Comparison of ENCODE assay signal across 8 mouse cellular contexts in genomic region chr11:120350711-120351110, GRCm38 (mm10). TPM values are rescaled to one million over a fixed set of nuclear protein-coding genes. Genes with fewer than 3 reads are reported as not detected.
A peak's percentile ranks its signal among the peaks of the same experiment; 100 is the strongest.
DNase-seq lines count a peak whose midpoint lies in the region; ATAC-seq lines count a peak whose summit lies in the region.

No protein-coding gene starts in this region.

- H3K4me3 ChIP-seq in neural tube, embryonic 11.5 days (ENCODE audit: low read depth, low read length) = peak overlapping the region; percentile 100
- peak overlapping the region; percentile 99 for H3K4me3 ChIP-seq in brown adipose tissue, adult 24 weeks (ENCODE audit: insufficient read depth, low read depth, low read length)
- peak overlapping the region; percentile 93 for H3K4me3 ChIP-seq in stomach, embryonic 14.5 days (ENCODE audit: low read depth, low read length)

- H3K36me3 ChIP-seq in neural tube, embryonic 11.5 days (ENCODE audit: control insufficient read depth, insufficient read depth, low read length) = 0 out of 2 replicates have a peak, but pooled peaks cover 2% of the 10 kb centered on the region
- peaks cover 9% of the 10 kb centered on the region; the same call in 1 of the 2 replicates for H3K36me3 ChIP-seq in stomach, embryonic 14.5 days (ENCODE audit: control insufficient read depth, insufficient read depth, low read length)

- peak overlapping the region; percentile 99 for H3K27ac ChIP-seq in neural tube, embryonic 11.5 days (ENCODE audit: low read depth, low read length)
- peak overlapping the region; percentile 100 for H3K27ac ChIP-seq in brown adipose tissue, adult 24 weeks (replicated peaks; ENCODE audit: low read depth, low read length)
- H3K27ac ChIP-seq in stomach, embryonic 14.5 days (ENCODE audit: low read length) = peak overlapping the region; percentile 100

- H3K4me2 ChIP-seq in neural tube, embryonic 11.5 days (ENCODE audit: low read depth) = peak overlapping the region; percentile 96
- peak overlapping the region; percentile 92 for H3K4me2 ChIP-seq in stomach, embryonic 14.5 days (replicated peaks; ENCODE audit: low read depth, low read length)

- DNase-seq in neural tube, embryonic 11.5 days (ENCODE audit: low spot score) = peak; percentile 40
- no peak for DNase-seq in neural tube, embryonic 10.5 days (ENCODE audit: extremely low spot score, low spot score)
- peak; percentile 35 for DNase-seq in gastrocnemius, postnatal 10 days
- peak; percentile 60 for DNase-seq in kidney, adult 18-20 months
- peak; percentile 83 to 86 for DNase-seq in lung, adult 18-20 months
- DNase-seq in natural killer cell, adult 2 months (ENCODE audit: low spot score in 2 of 2) = no peak

- no peaks in the 10 kb centered on the region for H3K27me3 ChIP-seq in neural tube, embryonic 11.5 days (ENCODE audit: control insufficient read depth, insufficient read depth, low read length)
- no peaks in the 10 kb centered on the region for H3K27me3 ChIP-seq in stomach, embryonic 14.5 days (ENCODE audit: control insufficient read depth, insufficient read depth, low read length)

- H3K9ac ChIP-seq in neural tube, embryonic 11.5 days (ENCODE audit: low read length) = peak overlapping the region; percentile 100
- H3K9ac ChIP-seq in stomach, embryonic 14.5 days (replicated peaks; ENCODE audit: low read depth, low read length) = peak overlapping the region; percentile 100

- 23% methylated on average over 11 of the region's 11 CpGs for WGBS in neural tube, embryonic 11.5 days
- 10% methylated on average over 11 of the region's 11 CpGs for WGBS in stomach, embryonic 14.5 days

- ATAC-seq in neural tube, embryonic 11.5 days (ENCODE audit: insufficient read depth, low FRiP score, low TSS enrichment) = no peak
- no peak for ATAC-seq in stomach, embryonic 14.5 days (ENCODE audit: insufficient number of reproducible peaks, insufficient read depth, low FRiP score, low read depth)

- no peaks in the 10 kb centered on the region for H3K9me3 ChIP-seq in neural tube, embryonic 11.5 days (ENCODE audit: control insufficient read depth, low read length)
- H3K9me3 ChIP-seq in stomach, embryonic 14.5 days (ENCODE audit: control insufficient read depth, low read depth, low read length) = no peaks in the 10 kb centered on the region

- peaks cover 28% of the 10 kb centered on the region for H3K4me1 ChIP-seq in neural tube, embryonic 11.5 days (ENCODE audit: control insufficient read depth, insufficient read depth, low read length)
- peaks cover 8% of the 10 kb centered on the region; the same call in 1 of the 2 replicates for H3K4me1 ChIP-seq in brown adipose tissue, adult 24 weeks (ENCODE audit: control insufficient read depth, insufficient read depth, insufficient read length, low read length)
- peaks cover 27% of the 10 kb centered on the region for H3K4me1 ChIP-seq in stomach, embryonic 14.5 days (ENCODE audit: control insufficient read depth, insufficient read depth, low read length)

RNA-seq across cellular contexts. Expression of gene Actg1, which starts 2.4 kb away (rescaled TPM):
- 3,675 and 3,804 TPM in 2 replicates for polyA plus RNA-seq in neural tube, embryonic 11.5 days (2014; fragmentation: Nextera tagmentation; extraction: Ambion mirVana)
- 325 and 418 TPM in 2 replicates for polyA plus RNA-seq in brown adipose tissue, adult 24 weeks (2012; ENCODE audit: insufficient read depth, insufficient read length, missing spikeins)
- total RNA-seq in gastrocnemius, postnatal 10 days (2021) = 100 to 1,000 TPM; 439 to 618 TPM
- 2,902 and 3,014 TPM in 2 replicates for polyA plus RNA-seq in stomach, embryonic 14.5 days (2014; fragmentation: Nextera tagmentation; extraction: Ambion mirVana)

RNA-seq across cellular contexts. Expression of gene Fscn2, which starts 10.6 kb away (rescaled TPM):
- polyA plus RNA-seq in neural tube, embryonic 11.5 days (2014; fragmentation: Nextera tagmentation; extraction: Ambion mirVana) = 0.42 and 0.81 TPM in 2 replicates
- not detected in 2 replicates for polyA plus RNA-seq in brown adipose tissue, adult 24 weeks (2012; ENCODE audit: insufficient read depth, insufficient read length, missing spikeins)
- total RNA-seq in gastrocnemius, postnatal 10 days (2021) = under 1 TPM; 0.50 to 0.61 TPM
- polyA plus RNA-seq in stomach, embryonic 14.5 days (2014; fragmentation: Nextera tagmentation; extraction: Ambion mirVana) = 0.30 and 0.59 TPM in 2 replicates

RNA-seq across cellular contexts. Expression of gene Faap100, which starts 27.9 kb away (rescaled TPM):
- 34.5 and 39.5 TPM in 2 replicates for polyA plus RNA-seq in neural tube, embryonic 11.5 days (2014; fragmentation: Nextera tagmentation; extraction: Ambion mirVana)
- 6.2 and 7.3 TPM in 2 replicates for polyA plus RNA-seq in brown adipose tissue, adult 24 weeks (2012; ENCODE audit: insufficient read depth, insufficient read length, missing spikeins)
- total RNA-seq in gastrocnemius, postnatal 10 days (2021) = 10 to 100 TPM; 14.6 to 15.3 TPM
- 35.7 and 40.2 TPM in 2 replicates for polyA plus RNA-seq in stomach, embryonic 14.5 days (2014; fragmentation: Nextera tagmentation; extraction: Ambion mirVana)

Comparison
In these comparisons a context has a peak if more than half of its experiments do, and no peak if none do; other contexts are left out.
1. DNase-seq: peak in neural tube, embryonic 11.5 days (single experiment), gastrocnemius, postnatal 10 days (single experiment), kidney, adult 18-20 months (single experiment) and lung, adult 18-20 months (2 of 2); none in neural tube, embryonic 10.5 days (single experiment) and natural killer cell, adult 2 months (0 of 2).
2. Peak in every context shown above with its lines, with median percentiles within 50 percentile points of each other: H3K27ac ChIP-seq and H3K4me3 ChIP-seq.